Mouse (Mus musculus): ENCODE results near the gene Lipo2.
"Not testable (repeated sequence)": the region's sequence is repeated elsewhere in the genome, so short reads cannot be mapped to it uniquely, and the experiment has no call there.

The Lipo2 gene

GRCm38 (mm10) chr19:33751259-33751658, at the start of gene Lipo2:
TSS of gene Lipo2 (minus strand) at chr19:33751359.
- not testable (repeated sequence) for DNase-seq (ENCODE audit: low read depth)

- not testable (repeated sequence) for DNase-seq (ENCODE audit: low read depth)
Measured at GRCm38 (mm10) chr19:33787359-33787758, 36.2 kb upstream of the Lipo2 start, which contains the start of gene Lipo1. TSS of gene Lipo1 (minus strand) at chr19:33787459.

- no peak for DNase-seq (ENCODE audit: low read depth)
Measured at GRCm38 (mm10) chr19:33786576-33787277, 35.6 kb upstream of the Lipo2 start.

- not testable (repeated sequence) for DNase-seq (ENCODE audit: low read depth)
Measured at GRCm38 (mm10) chr19:33761287-33762086, 10.3 kb upstream of the Lipo2 start, which contains the start of gene Lipo3. TSS of gene Lipo3 (minus strand) at chr19:33761951.

Data from c-Kit-positive CD71-negative TER-119-negative erythroid progenitor cells, embryonic 14.5 days (primary cell).